In the genomic region with DNA sequence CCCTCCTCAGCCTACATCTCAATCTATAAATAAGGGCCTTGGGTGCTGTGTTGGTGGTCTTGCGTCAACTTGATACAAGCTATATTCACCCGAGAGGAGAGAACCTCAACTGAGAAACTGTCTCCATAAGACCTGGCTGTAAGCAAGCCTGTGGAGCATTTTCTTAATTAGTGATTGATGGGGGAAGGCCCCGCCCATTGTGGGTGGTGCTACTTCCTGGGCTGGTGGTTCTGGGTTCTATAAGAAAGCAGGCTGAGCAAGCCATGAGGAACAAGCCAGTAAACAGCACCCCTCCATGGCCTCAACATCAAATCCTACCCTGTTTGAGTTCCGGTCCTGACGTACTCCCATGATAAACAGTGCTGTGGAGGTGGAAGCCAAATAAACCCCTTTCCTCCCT, we compare ENCODE assay signal across 20 mouse cellular contexts. TPM values are rescaled to one million over a fixed set of nuclear protein-coding genes. Genes with fewer than 3 reads are reported as not detected.
A peak's percentile ranks its signal among the peaks of the same experiment; 100 is the strongest.
DNase-seq lines count a peak whose midpoint lies in the region; ATAC-seq and TF ChIP-seq lines count a peak whose summit lies in the region.
"Had no signal": no experiment of that assay in that cellular context is flagged by ENCODE, and none has a peak within 500 bp of the region (broad histone marks: within the 10 kb centered on the region; RNA-seq: fewer than 3 reads in every experiment).

No protein-coding gene starts in this region.

- H3K4me1 ChIP-seq in forebrain, embryonic 15.5 days: peaks cover 16% of the 10 kb centered on the region
- peaks cover 16% of the 10 kb centered on the region for H3K4me1 ChIP-seq in forebrain, embryonic 13.5 days
- peaks cover 35% of the 10 kb centered on the region for H3K4me1 ChIP-seq in heart, embryonic 12.5 days (replicated peaks)
- peaks cover 11% of the 10 kb centered on the region for H3K4me1 ChIP-seq in liver, adult 2 months (ENCODE audit: control insufficient read depth, insufficient read depth, low read length)
- peaks cover 31% of the 10 kb centered on the region for H3K4me1 ChIP-seq in liver, embryonic 11.5 days (replicated peaks; ENCODE audit: control insufficient read depth, insufficient read depth, low read length)
- peaks cover 25% of the 10 kb centered on the region for H3K4me1 ChIP-seq in small intestine, adult 2 months (ENCODE audit: control insufficient read depth, insufficient read depth, insufficient read length, low read length)

- TF ChIP-seq CTCF in liver, adult 2 months (IDR thresholded peaks at IDR 0.05; ENCODE audit: low read depth, low read length): no peak
- TF ChIP-seq CTCF in small intestine, adult 2 months (IDR thresholded peaks at IDR 0.05; ENCODE audit: extremely low read depth, insufficient read length, insufficient replicate concordance, low read depth, low read length): no peak

- no peaks in the 10 kb centered on the region for H3K36me3 ChIP-seq in forebrain, embryonic 15.5 days
- H3K36me3 ChIP-seq in forebrain, embryonic 13.5 days (ENCODE audit: poor library complexity, severe bottlenecking): no peaks in the 10 kb centered on the region
- no peaks in the 10 kb centered on the region for H3K36me3 ChIP-seq in heart, embryonic 12.5 days
- H3K36me3 ChIP-seq in liver, adult 2 months (ENCODE audit: control insufficient read depth, insufficient read depth, low read length): no peaks in the 10 kb centered on the region
- no peaks in the 10 kb centered on the region for H3K36me3 ChIP-seq in liver, embryonic 11.5 days (ENCODE audit: control insufficient read depth, insufficient read depth, low read length)
- H3K36me3 ChIP-seq in small intestine, adult 2 months (ENCODE audit: control insufficient read depth, insufficient read depth, low read length): no peaks in the 10 kb centered on the region
- H3K36me3 ChIP-seq: forebrain, embryonic 10.5 days; hindbrain, embryonic 12.5 days; liver, embryonic 15.5 days; midbrain, embryonic 13.5 days had no signal

- H3K9ac ChIP-seq in forebrain, embryonic 15.5 days (replicated peaks): no peak overlapping the region
- H3K9ac ChIP-seq in forebrain, embryonic 13.5 days: no peak overlapping the region
- H3K9ac ChIP-seq in heart, embryonic 12.5 days: no peak overlapping the region
- no peak overlapping the region for H3K9ac ChIP-seq in liver, adult 2 months (ENCODE audit: low read depth, low read length)
- H3K9ac ChIP-seq in liver, embryonic 11.5 days (ENCODE audit: low read depth, low read length): no peak overlapping the region
- H3K9ac ChIP-seq: hindbrain, embryonic 12.5 days; liver, embryonic 15.5 days; midbrain, embryonic 13.5 days had no signal

- 0 out of 2 replicates have a peak overlapping the region, but pooled peaks have one; percentile 60 for H3K27ac ChIP-seq in forebrain, embryonic 15.5 days (replicated peaks)
- no peak overlapping the region for H3K27ac ChIP-seq in forebrain, embryonic 13.5 days
- peak overlapping the region; percentile 85 for H3K27ac ChIP-seq in heart, embryonic 12.5 days (ENCODE audit: poor library complexity, severe bottlenecking)
- peak overlapping the region; percentile 9; the same call in 1 of the 2 replicates for H3K27ac ChIP-seq in liver, adult 2 months (replicated peaks; ENCODE audit: insufficient read depth, low read depth, low read length)
- H3K27ac ChIP-seq in liver, embryonic 11.5 days (ENCODE audit: low read depth, low read length): no peak overlapping the region
- H3K27ac ChIP-seq in small intestine, adult 2 months (ENCODE audit: insufficient read depth, low read depth, low read length): peak overlapping the region; percentile 87; the same call in 1 of the 2 replicates
- H3K27ac ChIP-seq: hindbrain, embryonic 12.5 days; liver, embryonic 15.5 days; midbrain, embryonic 13.5 days had no signal

- H3K4me3 ChIP-seq in forebrain, embryonic 15.5 days: no peak overlapping the region
- no peak overlapping the region for H3K4me3 ChIP-seq in forebrain, embryonic 13.5 days
- no peak overlapping the region for H3K4me3 ChIP-seq in heart, embryonic 12.5 days
- H3K4me3 ChIP-seq in liver, adult 2 months (ENCODE audit: insufficient read depth, low read depth, low read length): no peak overlapping the region
- H3K4me3 ChIP-seq in liver, embryonic 11.5 days (ENCODE audit: low read depth, low read length): no peak overlapping the region
- no peak overlapping the region for H3K4me3 ChIP-seq in small intestine, adult 2 months (ENCODE audit: low read depth, low read length)
- H3K4me3 ChIP-seq: forebrain, embryonic 10.5 days; hindbrain, embryonic 12.5 days; left cerebral cortex, adult 2 months; liver, embryonic 15.5 days; midbrain, embryonic 13.5 days had no signal

- intact Hi-C loops in heart, postnatal 10 days (cut with DNase I): no loop called here

- no peaks in the 10 kb centered on the region for H3K27me3 ChIP-seq in forebrain, embryonic 15.5 days
- H3K27me3 ChIP-seq in forebrain, embryonic 13.5 days: no peaks in the 10 kb centered on the region
- no peaks in the 10 kb centered on the region for H3K27me3 ChIP-seq in heart, embryonic 12.5 days (replicated peaks)
- H3K27me3 ChIP-seq in liver, adult 2 months (ENCODE audit: control insufficient read depth, insufficient read depth, low read length): no peaks in the 10 kb centered on the region
- H3K27me3 ChIP-seq in liver, embryonic 11.5 days (replicated peaks; ENCODE audit: control insufficient read depth, insufficient read depth, low read length): no peaks in the 10 kb centered on the region
- H3K27me3 ChIP-seq in small intestine, adult 2 months (ENCODE audit: control insufficient read depth, insufficient read depth, low read length): no peaks in the 10 kb centered on the region
- H3K27me3 ChIP-seq: hindbrain, embryonic 12.5 days; liver, embryonic 15.5 days; midbrain, embryonic 13.5 days had no signal

- ATAC-seq in forebrain, embryonic 15.5 days (replicated peaks): no peak
- ATAC-seq in forebrain, embryonic 13.5 days: no peak
- no peak for ATAC-seq in heart, embryonic 12.5 days (ENCODE audit: insufficient number of reproducible peaks, low FRiP score)
- ATAC-seq in liver, embryonic 11.5 days (replicated peaks; ENCODE audit: low FRiP score): no peak
- ATAC-seq: midbrain, embryonic 13.5 days had no signal

- H3K9me3 ChIP-seq in forebrain, embryonic 15.5 days: no peaks in the 10 kb centered on the region
- H3K9me3 ChIP-seq in forebrain, embryonic 13.5 days (replicated peaks): no peaks in the 10 kb centered on the region
- H3K9me3 ChIP-seq in heart, embryonic 12.5 days (replicated peaks): no peaks in the 10 kb centered on the region
- no peaks in the 10 kb centered on the region for H3K9me3 ChIP-seq in liver, embryonic 11.5 days (ENCODE audit: control insufficient read depth, low read length)
- H3K9me3 ChIP-seq: forebrain, embryonic 10.5 days; hindbrain, embryonic 12.5 days; liver, embryonic 15.5 days; megakaryocyte, embryonic 14.5 days; midbrain, embryonic 13.5 days had no signal

- H3K79me2 ChIP-seq in liver, adult 2 months (ENCODE audit: control insufficient read depth, insufficient read depth, low read length): no peaks in the 10 kb centered on the region

- no peak for DNase-seq in heart, postnatal 10 days
- DNase-seq in liver, adult 2 months (ENCODE audit: extremely low read depth, low read depth, low spot score): no peak
- DNase-seq in liver, embryonic 11.5 days (ENCODE audit: low spot score): no peak
- DNase-seq: cerebellum, adult 11-12 months; cerebellum, postnatal 10 days; kidney, adult 18-20 months; kidney, postnatal 10 days; lung, postnatal 10 days; thymus, adult 18-20 months; thymus, postnatal 36 days had no signal

- WGBS in forebrain, embryonic 15.5 days: 83% methylated on average over 5 of the region's 5 CpGs
- 92% methylated on average over 5 of the region's 5 CpGs for WGBS in forebrain, embryonic 13.5 days
- WGBS in heart, embryonic 12.5 days: 81% methylated on average over 5 of the region's 5 CpGs
- 91% methylated on average over 5 of the region's 5 CpGs for WGBS in liver, adult 2 months
- 77% methylated on average over 5 of the region's 5 CpGs for WGBS in liver, embryonic 11.5 days
- WGBS in small intestine, adult 2 months: 88% methylated on average over 5 of the region's 5 CpGs

- no peak for TF ChIP-seq POLR2A in liver, adult 2 months (IDR thresholded peaks at IDR 0.05; ENCODE audit: extremely low read depth, insufficient read depth, low read length)
- TF ChIP-seq POLR2A in small intestine, adult 2 months (IDR thresholded peaks at IDR 0.05; ENCODE audit: low read depth, low read length): no peak

- no peak overlapping the region for H3K4me2 ChIP-seq in forebrain, embryonic 15.5 days (replicated peaks)
- H3K4me2 ChIP-seq in forebrain, embryonic 13.5 days: no peak overlapping the region
- no peak overlapping the region for H3K4me2 ChIP-seq in heart, embryonic 12.5 days
- H3K4me2 ChIP-seq in liver, embryonic 11.5 days: no peak overlapping the region
- H3K4me2 ChIP-seq: hindbrain, embryonic 12.5 days; liver, embryonic 15.5 days; midbrain, embryonic 13.5 days had no signal

RNA-seq across cellular contexts. Expression of a gene that starts 8.8 kb away (rescaled TPM):
- 45.8 TPM in 2 replicates for polyA plus RNA-seq in forebrain, embryonic 15.5 days (2015; fragmentation: Nextera tagmentation; extraction: Ambion mirVana)
- 32.5 and 40.6 TPM in 2 replicates for polyA plus RNA-seq in forebrain, embryonic 13.5 days (2015; fragmentation: Nextera tagmentation; extraction: Ambion mirVana)
- 10.0 and 10.3 TPM in 2 replicates for polyA plus RNA-seq in heart, embryonic 12.5 days (2016; fragmentation: Nextera tagmentation; extraction: Ambion mirVana)
- 10 to 100 TPM; 22.6 to 27.5 TPM for total RNA-seq in heart, postnatal 10 days (2021)
- total RNA-seq in liver, adult 2 months (2014; rRNA removed): 55.4 and 87.9 TPM in 2 replicates
- 21.0 and 22.4 TPM in 2 replicates for polyA plus RNA-seq in liver, adult 2 months (2012; rRNA removed)
- 3.6 and 3.9 TPM in 2 replicates for polyA plus RNA-seq in liver, embryonic 11.5 days (2014; fragmentation: Nextera tagmentation; extraction: Ambion mirVana)
- 7.6 and 27.9 TPM in 2 replicates for polyA plus RNA-seq in small intestine, adult 2 months (2012; rRNA removed)

RNA-seq across cellular contexts. Expression of a gene that starts 47.1 kb away (rescaled TPM):
- polyA plus RNA-seq in forebrain, embryonic 15.5 days (2015; fragmentation: Nextera tagmentation; extraction: Ambion mirVana): 31.0 and 34.6 TPM in 2 replicates
- 48.9 and 52.6 TPM in 2 replicates for polyA plus RNA-seq in forebrain, embryonic 13.5 days (2015; fragmentation: Nextera tagmentation; extraction: Ambion mirVana)
- polyA plus RNA-seq in heart, embryonic 12.5 days (2016; fragmentation: Nextera tagmentation; extraction: Ambion mirVana): 28.3 and 36.2 TPM in 2 replicates
- total RNA-seq in heart, postnatal 10 days (2021): 10 to 100 TPM; 34.4 to 36.9 TPM
- 10.3 and 12.9 TPM in 2 replicates for total RNA-seq in liver, adult 2 months (2014; rRNA removed)
- polyA plus RNA-seq in liver, adult 2 months (2012; rRNA removed): 12.1 and 12.4 TPM in 2 replicates
- polyA plus RNA-seq in liver, embryonic 11.5 days (2014; fragmentation: Nextera tagmentation; extraction: Ambion mirVana): 13.8 and 15.3 TPM in 2 replicates
- polyA plus RNA-seq in small intestine, adult 2 months (2012; rRNA removed): 6.3 and 12.4 TPM in 2 replicates

RNA-seq across cellular contexts. Expression of a gene that starts 58.6 kb away (rescaled TPM):
- polyA plus RNA-seq in forebrain, embryonic 15.5 days (2015; fragmentation: Nextera tagmentation; extraction: Ambion mirVana): 39.3 and 40.0 TPM in 2 replicates
- polyA plus RNA-seq in forebrain, embryonic 13.5 days (2015; fragmentation: Nextera tagmentation; extraction: Ambion mirVana): 39.2 and 44.8 TPM in 2 replicates
- 25.8 and 26.5 TPM in 2 replicates for polyA plus RNA-seq in heart, embryonic 12.5 days (2016; fragmentation: Nextera tagmentation; extraction: Ambion mirVana)
- total RNA-seq in heart, postnatal 10 days (2021): 10 to 100 TPM; 19.0 to 21.0 TPM
- total RNA-seq in liver, adult 2 months (2014; rRNA removed): 7.7 and 10.5 TPM in 2 replicates
- polyA plus RNA-seq in liver, adult 2 months (2012; rRNA removed): 4.7 and 5.5 TPM in 2 replicates
- polyA plus RNA-seq in liver, embryonic 11.5 days (2014; fragmentation: Nextera tagmentation; extraction: Ambion mirVana): 37.6 and 38.8 TPM in 2 replicates
- polyA plus RNA-seq in small intestine, adult 2 months (2012; rRNA removed): 4.6 and 8.0 TPM in 2 replicates

Comparison
In these comparisons a context has a peak if more than half of its experiments do, and no peak if none do; other contexts are left out.
1. H3K27ac ChIP-seq: peak in forebrain, embryonic 15.5 days (single experiment), heart, embryonic 12.5 days (single experiment), liver, adult 2 months (single experiment) and small intestine, adult 2 months (single experiment); none in forebrain, embryonic 13.5 days (single experiment) and liver, embryonic 11.5 days (single experiment).